In genomic region chr7:129597186-129597585, GRCm38 (mm10) we compare ENCODE assay signal across 31 mouse cellular contexts.
"Had no signal": no experiment of that assay in that cellular context is flagged by ENCODE, and none has a peak within 500 bp of the region (broad histone marks: within the 10 kb centered on the region; RNA-seq: fewer than 3 reads in every experiment).

No protein-coding gene starts in this region.

- H3K4me3 ChIP-seq: left cerebral cortex, adult 2 months; limb, embryonic 10.5 days; limb, embryonic 12.5 days; limb, embryonic 13.5 days; limb, embryonic 15.5 days; liver, embryonic 12.5 days; liver, embryonic 13.5 days; liver, embryonic 15.5 days; lung, embryonic 15.5 days; megakaryocyte, embryonic 14.5 days; midbrain, embryonic 10.5 days; midbrain, embryonic 12.5 days; midbrain, embryonic 13.5 days; midbrain, embryonic 15.5 days; myocyte; neural tube, embryonic 12.5 days had no signal

- DNase-seq: left cerebral cortex, postnatal 4 days; liver; liver, embryonic 13.5 days; liver, postnatal 0 days; lung, adult 18-20 months; lung, adult 2 months; lung, embryonic 14.5 days; lung, postnatal 10 days; lung, postnatal 14 days; lung, postnatal 36 days; lung, postnatal 4 days had no signal

- H3K27me3 ChIP-seq: limb, embryonic 12.5 days; limb, embryonic 13.5 days; limb, embryonic 15.5 days; liver, embryonic 12.5 days; liver, embryonic 13.5 days; liver, embryonic 15.5 days; lung, embryonic 15.5 days; megakaryocyte, embryonic 14.5 days; midbrain, embryonic 12.5 days; midbrain, embryonic 13.5 days; midbrain, embryonic 15.5 days; neural tube, embryonic 12.5 days had no signal

- H3K4me2 ChIP-seq: limb, embryonic 12.5 days; limb, embryonic 13.5 days; limb, embryonic 15.5 days; liver, embryonic 11.5 days; liver, embryonic 12.5 days; liver, embryonic 13.5 days; liver, embryonic 15.5 days; lung, embryonic 14.5 days; lung, embryonic 15.5 days; midbrain, embryonic 12.5 days; midbrain, embryonic 13.5 days; midbrain, embryonic 15.5 days; neural tube, embryonic 12.5 days had no signal

- H3K27ac ChIP-seq: left cerebral cortex, adult 2 months; limb, embryonic 10.5 days; limb, embryonic 12.5 days; limb, embryonic 13.5 days; limb, embryonic 15.5 days; liver, embryonic 12.5 days; liver, embryonic 13.5 days; liver, embryonic 14.5 days; liver, embryonic 15.5 days; lung, embryonic 15.5 days; macrophage; midbrain, embryonic 10.5 days; midbrain, embryonic 12.5 days; midbrain, embryonic 13.5 days; midbrain, embryonic 15.5 days; neural tube, embryonic 12.5 days had no signal

- H3K4me1 ChIP-seq: limb, embryonic 15.5 days; neural tube, embryonic 12.5 days had no signal

- H3K9me3 ChIP-seq: limb, embryonic 10.5 days; limb, embryonic 12.5 days; limb, embryonic 13.5 days; limb, embryonic 15.5 days; liver, embryonic 12.5 days; liver, embryonic 13.5 days; liver, embryonic 15.5 days; lung, embryonic 15.5 days; megakaryocyte, embryonic 14.5 days; midbrain, embryonic 10.5 days; midbrain, embryonic 12.5 days; midbrain, embryonic 13.5 days; midbrain, embryonic 15.5 days; neural tube, embryonic 12.5 days had no signal

- H3K9ac ChIP-seq: limb, embryonic 12.5 days; limb, embryonic 13.5 days; limb, embryonic 15.5 days; liver, embryonic 12.5 days; liver, embryonic 13.5 days; liver, embryonic 14.5 days; liver, embryonic 15.5 days; liver, postnatal 0 days; lung, embryonic 14.5 days; lung, embryonic 15.5 days; midbrain, embryonic 12.5 days; midbrain, embryonic 13.5 days; midbrain, embryonic 15.5 days; neural tube, embryonic 12.5 days had no signal

- ATAC-seq: liver, embryonic 12.5 days; liver, postnatal 0 days; lung, postnatal 0 days; midbrain, embryonic 13.5 days; midbrain, embryonic 15.5 days; midbrain, embryonic 16.5 days had no signal
